Mouse (Mus musculus) myocyte (in vitro differentiated cells): ENCODE measurements around the gene Msantd2. TPM values are rescaled to one million over a fixed set of nuclear protein-coding genes. Genes with fewer than 3 reads are reported as not detected.

Experiments used
- H3K27me3 ChIP-seq: one replicate; pipeline ENCODE4 v1.6.1; 2011; ENCODE audit not compliant: control insufficient read depth, insufficient read depth, insufficient read length
- H3K36me3 ChIP-seq: one replicate; pipeline ENCODE4 v1.6.1; 2011; ENCODE audit not compliant: control insufficient read depth, insufficient read depth
- H3K4me2 ChIP-seq: one replicate; pipeline ENCODE4 v1.6.1; 2011; ENCODE audit warnings: low read depth, control low read depth
- H3K4me3 ChIP-seq: one replicate; pipeline ENCODE4 v1.5.1; 2011; ENCODE audit warnings: mild to moderate bottlenecking, control low read depth, moderate library complexity
- H3K79me2 ChIP-seq: one replicate; pipeline ENCODE4 v1.6.1; 2011; ENCODE audit not compliant: control insufficient read depth, insufficient read depth
- H3ac ChIP-seq: one replicate; pipeline ENCODE4 v1.6.1; 2011; ENCODE audit not compliant: control insufficient read depth, insufficient read length
- CEBPB ChIP-seq: IDR thresholded peaks from 2 replicates; pipeline ENCODE4 v1.6.1; 2011; ENCODE audit warnings: mild to moderate bottlenecking, moderate library complexity; ENCODE audit not compliant: poor library complexity, insufficient read depth, severe bottlenecking
- E2F4 ChIP-seq: IDR thresholded peaks from one replicate; pipeline ENCODE4 v1.6.1; 2011; ENCODE audit warnings: mild to moderate bottlenecking, control low read depth, moderate library complexity; ENCODE audit not compliant: insufficient read depth
- MAX ChIP-seq: IDR thresholded peaks from one replicate; pipeline ENCODE4 v1.6.1; 2011; ENCODE audit warnings: low read depth, mild to moderate bottlenecking, control low read depth
- MYOD1 ChIP-seq, 3 experiments: IDR thresholded peaks; one replicate each; pipeline ENCODE4 v1.6.1; 2011; ENCODE audit warnings: control low read depth in 2 of 3, low read depth in 2 of 3, mild to moderate bottlenecking in 2 of 3, moderate library complexity in 1 of 3; ENCODE audit not compliant: insufficient read length in 2 of 3, control insufficient read depth in 1 of 3
- MYOG ChIP-seq, 3 experiments: IDR thresholded peaks; one replicate each; pipeline ENCODE4 v1.6.1; 2011; ENCODE audit warnings: control low read depth in 2 of 3, low read depth in 2 of 3, mild to moderate bottlenecking in 2 of 3; ENCODE audit not compliant: insufficient read length in 2 of 3, control insufficient read depth in 1 of 3, insufficient read depth in 1 of 3
- POLR2A ChIP-seq: IDR thresholded peaks from one replicate; pipeline ENCODE4 v1.6.1; 2011; ENCODE audit warnings: low read depth, mild to moderate bottlenecking, control low read depth, moderate library complexity; ENCODE audit not compliant: insufficient read length
- POLR2AphosphoS2 ChIP-seq: IDR thresholded peaks from one replicate; pipeline ENCODE4 v1.6.1; 2011; ENCODE audit warnings: low read depth, control low read depth; ENCODE audit not compliant: insufficient read length
- REST ChIP-seq: IDR thresholded peaks from one replicate; pipeline ENCODE4 v1.6.1; 2011; ENCODE audit warnings: mild to moderate bottlenecking, control low read depth, moderate library complexity; ENCODE audit not compliant: insufficient read depth, insufficient read length
- SRF ChIP-seq: IDR thresholded peaks from one replicate; pipeline ENCODE4 v1.6.1; 2011; ENCODE audit warnings: low read depth; ENCODE audit not compliant: control insufficient read depth, insufficient read length
- TCF12 ChIP-seq: IDR thresholded peaks from one replicate; pipeline ENCODE4 v1.6.1; 2011; ENCODE audit warnings: mild to moderate bottlenecking, control low read depth; ENCODE audit not compliant: poor library complexity, insufficient read depth, severe bottlenecking
- TCF3 ChIP-seq: IDR thresholded peaks from one replicate; pipeline ENCODE4 v1.6.1; 2011; ENCODE audit warnings: low read depth, control low read depth; ENCODE audit not compliant: insufficient read length
- USF1 ChIP-seq: IDR thresholded peaks from one replicate; pipeline ENCODE4 v1.6.1; 2011; ENCODE audit warnings: low read depth, mild to moderate bottlenecking, control low read depth, moderate library complexity
- polyA plus RNA-seq: library from polyadenylated mRNA; unstranded; fragments of >200 nt; fragmentation: generic; extraction: Trizol; gene quantifications from one replicate; pipeline ENCODE4 v1.2.1, GENCODE M21; 2012; ENCODE audit warnings: missing spikeins

Msantd2 gene
- polyA plus RNA-seq, 1 experiment: 4.0 TPM

GRCm38 (mm10) chr9:37539170-37540025 lies 50.3 kb downstream of the Msantd2 start, which contains the start of gene Vsig2:
Gene Vsig2, plus strand, starts transcription at chr9:37539255.
- Histone ChIP-seq H3K79me2 (no peaks in the 10 kb centered on the region), H3K4me3 (no peak within 1 kb of the TSS), H3K27me3 (no peaks in the 10 kb centered on the region), H3ac (no peak within 1 kb of the TSS), H3K4me2 (no peak within 1 kb of the TSS), H3K36me3 (no peaks in the 10 kb centered on the region)
- TF ChIP-seq TCF3 (no peak), MAX (no peak), POLR2A (no peak), TCF12 (no peak), CEBPB (no peak), SRF (no peak), MYOD1 (IDR thresholded peaks at IDR 0.05; ENCODE audit: control insufficient read depth in 1 of 3, insufficient read length in 2 of 3, low read depth in 2 of 3) (no peak), USF1 (no peak), E2F4 (no peak), POLR2AphosphoS2 (no peak), REST (no peak), MYOG (IDR thresholded peaks at IDR 0.05; ENCODE audit: control insufficient read depth in 1 of 3, insufficient read depth in 1 of 3, insufficient read length in 2 of 3, low read depth in 2 of 3) (no peak)

GRCm38 (mm10) chr9:37540226-37540625 lies 51.1 kb downstream of the Msantd2 start:
- no peak overlapping the region for H3K4me2 ChIP-seq
- TF ChIP-seq USF1 (no peak), REST (no peak), CEBPB (no peak), TCF3 (no peak), TCF12 (no peak), SRF (no peak), POLR2AphosphoS2 (no peak)
- H3ac ChIP-seq: no peak overlapping the region
- H3K27me3 ChIP-seq: no peaks in the 10 kb centered on the region
- no peaks in the 10 kb centered on the region for H3K79me2 ChIP-seq
- H3K36me3 ChIP-seq: no peaks in the 10 kb centered on the region
- H3K4me3 ChIP-seq: no peak overlapping the region

GRCm38 (mm10) chr9:37540701-37541575 lies 51.8 kb downstream of the Msantd2 start:
- no peak overlapping the region for H3K4me3 ChIP-seq
- TF ChIP-seq SRF (no peak), USF1 (no peak), MYOD1 (IDR thresholded peaks at IDR 0.05; ENCODE audit: control insufficient read depth in 1 of 3, insufficient read length in 2 of 3, low read depth in 2 of 3) (no peak), POLR2AphosphoS2 (no peak), MYOG (IDR thresholded peaks at IDR 0.05; ENCODE audit: control insufficient read depth in 1 of 3, insufficient read depth in 1 of 3, insufficient read length in 2 of 3, low read depth in 2 of 3) (no peak), POLR2A (no peak), TCF12 (no peak), REST (no peak)
- no peak overlapping the region for H3K4me2 ChIP-seq
- no peaks in the 10 kb centered on the region for H3K27me3 ChIP-seq
- H3K36me3 ChIP-seq: no peaks in the 10 kb centered on the region
- H3ac ChIP-seq: no peak overlapping the region
- no peaks in the 10 kb centered on the region for H3K79me2 ChIP-seq

- Histone ChIP-seq H3K27me3 (no peaks in the 10 kb centered on the region), H3K36me3 (no peaks in the 10 kb centered on the region)
- TF ChIP-seq MYOD1 (IDR thresholded peaks at IDR 0.05; ENCODE audit: control insufficient read depth in 1 of 3, insufficient read length in 2 of 3, low read depth in 2 of 3) (no peak), MAX (no peak), SRF (no peak), E2F4 (no peak), TCF3 (no peak), TCF12 (no peak), POLR2A (no peak), MYOG (IDR thresholded peaks at IDR 0.05; ENCODE audit: control insufficient read depth in 1 of 3, insufficient read depth in 1 of 3, insufficient read length in 2 of 3, low read depth in 2 of 3) (no peak), USF1 (no peak), CEBPB (no peak), REST (no peak), POLR2AphosphoS2 (no peak)
Measured at GRCm38 (mm10) chr9:37541851-37542642, 52.9 kb downstream of the Msantd2 start.

More at GRCm38 (mm10) chr9:37541851-37542642, 52.9 kb downstream of the Msantd2 start:
- Histone ChIP-seq H3ac (no peak overlapping the region), H3K4me3 (no peak overlapping the region), H3K79me2 (no peaks in the 10 kb centered on the region), H3K4me2 (no peak overlapping the region)
